Mouse (Mus musculus) cerebellum, postnatal 4 days (tissue): ENCODE data around the gene Gpr27.

Experiments used
- DNase-seq, 2 experiments: peaks; one replicate each; pipeline ENCODE4 v3.0.0; 2022; ENCODE audit warnings: low spot score in 2 of 2, mixed read lengths in 1 of 2

Gene Gpr27

GRCm38 (mm10) chr6:99692206-99692915 lies at the start of gene Gpr27:
Gene Gpr27, plus strand, starts transcription at chr6:99692679.
- peak; percentile 38 to 57 for DNase-seq

- DNase-seq, result no peak
Observed at GRCm38 (mm10) chr6:99643439-99644199, 48.9 kb upstream of the Gpr27 start.

GRCm38 (mm10) chr6:99644386-99644785 lies 48.1 kb upstream of the Gpr27 start:
- DNase-seq, result no peak

- DNase-seq, result no peak
Observed at GRCm38 (mm10) chr6:99644876-99645275, 47.6 kb upstream of the Gpr27 start.

GRCm38 (mm10) chr6:99646344-99646743 lies 46.1 kb upstream of the Gpr27 start:
- DNase-seq, result no peak

- DNase-seq, result no peak
Observed at GRCm38 (mm10) chr6:99649307-99649706, 43.2 kb upstream of the Gpr27 start.

- DNase-seq, result no peak
Observed at GRCm38 (mm10) chr6:99652341-99652740, 40.1 kb upstream of the Gpr27 start.

GRCm38 (mm10) chr6:99654343-99654742 lies 38.1 kb upstream of the Gpr27 start:
- no peak for DNase-seq

GRCm38 (mm10) chr6:99655488-99655887 lies 37.0 kb upstream of the Gpr27 start:
- DNase-seq, result no peak

- DNase-seq, result no peak
Observed at GRCm38 (mm10) chr6:99656088-99656487, 36.4 kb upstream of the Gpr27 start.

- DNase-seq, result no peak
Observed at GRCm38 (mm10) chr6:99658586-99658985, 33.9 kb upstream of the Gpr27 start.

GRCm38 (mm10) chr6:99660443-99660842 lies 32.0 kb upstream of the Gpr27 start:
- no peak for DNase-seq

GRCm38 (mm10) chr6:99663232-99663631 lies 29.2 kb upstream of the Gpr27 start:
- DNase-seq, result no peak

GRCm38 (mm10) chr6:99665457-99666317 lies 26.8 kb upstream of the Gpr27 start:
- no peak for DNase-seq

- peak in 1 of 2 experiments; percentile 71 for DNase-seq
Observed at GRCm38 (mm10) chr6:99666318-99667171, 25.9 kb upstream of the Gpr27 start, which contains the start of the genes Eif4e3 and Gm20696. Gene Eif4e3, minus strand, starts transcription at chr6:99666771. Gene Gm20696, minus strand, starts transcription at chr6:99666797.

GRCm38 (mm10) chr6:99667290-99667689 lies 25.2 kb upstream of the Gpr27 start:
- peak in 1 of 2 experiments; percentile 22 for DNase-seq

GRCm38 (mm10) chr6:99669481-99670325 lies 22.8 kb upstream of the Gpr27 start:
- peak; percentile 55 to 82 for DNase-seq

- DNase-seq, result peak in 1 of 2 experiments; percentile 60
Observed at GRCm38 (mm10) chr6:99670481-99671119, 21.9 kb upstream of the Gpr27 start.

- no peak for DNase-seq
Observed at GRCm38 (mm10) chr6:99671768-99672167, 20.7 kb upstream of the Gpr27 start.

GRCm38 (mm10) chr6:99674482-99674881 lies 18.0 kb upstream of the Gpr27 start:
- DNase-seq, result no peak
